Mouse (Mus musculus) kidney, embryonic 16.5 days (tissue): Measurements from ENCODE around the gene Olfr147. TPM values are rescaled to one million over a fixed set of nuclear protein-coding genes. Genes with fewer than 3 reads are reported as not detected.

Experiments
- polyA plus RNA-seq: library from polyadenylated mRNA; unstranded; fragments of >200 nt; fragmentation: Nextera tagmentation; extraction: Ambion mirVana; gene quantifications from 2 replicates; pipeline ENCODE4 v1.2.1, GENCODE M21; 2015

The Olfr147 gene
- polyA plus RNA-seq, 1 experiment from 2014 or later = not detected

Other genes with a start within 250 kb of the Olfr147 start
- not detected in 2 replicates for gene Olfr891, start 220.9 kb upstream of the Olfr147 start, polyA plus RNA-seq
- not detected in 2 replicates for gene Olfr893, start 193.3 kb upstream of the Olfr147 start, polyA plus RNA-seq
- gene Olfr894, start 183.6 kb upstream of the Olfr147 start, polyA plus RNA-seq = not detected in 2 replicates
- not detected in 2 replicates for gene Olfr143, start 148.9 kb upstream of the Olfr147 start, polyA plus RNA-seq
- not detected in 2 replicates for gene Olfr895, start 133.8 kb upstream of the Olfr147 start, polyA plus RNA-seq
- not detected in 2 replicates for gene Olfr896-ps1, start 110.6 kb upstream of the Olfr147 start, polyA plus RNA-seq
- not detected in 2 replicates for gene Olfr25, start 72.6 kb upstream of the Olfr147 start, polyA plus RNA-seq
- not detected in 2 replicates for gene Olfr898, start 53.3 kb upstream of the Olfr147 start, polyA plus RNA-seq
- not detected in 2 replicates for gene Olfr250, start 34.8 kb upstream of the Olfr147 start, polyA plus RNA-seq
- gene Olfr251, start 24.6 kb upstream of the Olfr147 start, polyA plus RNA-seq = not detected in 2 replicates
- gene Olfr901, start 27.8 kb downstream of the Olfr147 start, polyA plus RNA-seq = not detected in 2 replicates
- not detected in 2 replicates for gene Olfr902, start 46.0 kb downstream of the Olfr147 start, polyA plus RNA-seq
- gene Olfr904, start 61.4 kb downstream of the Olfr147 start, polyA plus RNA-seq = not detected in 2 replicates
- not detected in 2 replicates for gene Olfr905, start 69.4 kb downstream of the Olfr147 start, polyA plus RNA-seq
- not detected in 2 replicates for gene Olfr906, start 85.4 kb downstream of the Olfr147 start, polyA plus RNA-seq
- not detected in 2 replicates for gene Olfr907, start 94.1 kb downstream of the Olfr147 start, polyA plus RNA-seq
- gene Olfr911-ps1, start 119.9 kb downstream of the Olfr147 start, polyA plus RNA-seq = not detected in 2 replicates
- not detected in 2 replicates for gene Olfr910, start 136.2 kb downstream of the Olfr147 start, polyA plus RNA-seq
- not detected in 2 replicates for gene Olfr912, start 178.5 kb downstream of the Olfr147 start, polyA plus RNA-seq
- gene Olfr913, start 191.1 kb downstream of the Olfr147 start, polyA plus RNA-seq = not detected in 2 replicates
- gene Olfr914, start 203.4 kb downstream of the Olfr147 start, polyA plus RNA-seq = not detected in 2 replicates